Mouse (Mus musculus) thymus, postnatal 14 days (tissue): Measurements from ENCODE around the gene Tmem213.
A peak's percentile ranks its signal among the peaks of the same experiment; 100 is the strongest.

Source experiments
- DNase-seq: peaks from one replicate; pipeline ENCODE4 v3.0.0; 2021

Tmem213 gene

DNA sequence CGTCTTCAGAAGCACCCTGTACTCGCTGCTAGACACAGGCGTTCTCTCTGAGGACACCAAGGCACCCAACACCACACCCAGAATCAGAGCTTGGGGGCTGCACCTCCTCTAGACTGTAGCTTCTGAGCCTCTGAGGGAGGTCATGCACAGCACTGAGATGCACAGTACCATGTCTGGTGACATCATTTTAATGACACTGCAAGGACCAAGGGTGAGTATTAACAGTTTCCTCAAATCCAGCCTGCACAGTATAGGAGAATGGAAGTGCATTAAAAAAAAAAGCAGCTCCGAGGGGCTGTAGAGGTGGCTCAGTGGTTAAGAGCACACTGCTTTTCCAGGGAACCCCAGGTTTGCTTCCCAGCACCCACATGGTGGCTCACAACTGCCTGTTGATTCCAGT is 50.5 kb downstream of the Tmem213 start:
- no peak for DNase-seq

- DNase-seq = peak; percentile 76
Observed at GRCm38 (mm10) chr6:38160102-38160501, 51.0 kb downstream of the Tmem213 start.

- no peak for DNase-seq
Observed at GRCm38 (mm10) chr6:38160556-38160955, 51.5 kb downstream of the Tmem213 start.

DNA sequence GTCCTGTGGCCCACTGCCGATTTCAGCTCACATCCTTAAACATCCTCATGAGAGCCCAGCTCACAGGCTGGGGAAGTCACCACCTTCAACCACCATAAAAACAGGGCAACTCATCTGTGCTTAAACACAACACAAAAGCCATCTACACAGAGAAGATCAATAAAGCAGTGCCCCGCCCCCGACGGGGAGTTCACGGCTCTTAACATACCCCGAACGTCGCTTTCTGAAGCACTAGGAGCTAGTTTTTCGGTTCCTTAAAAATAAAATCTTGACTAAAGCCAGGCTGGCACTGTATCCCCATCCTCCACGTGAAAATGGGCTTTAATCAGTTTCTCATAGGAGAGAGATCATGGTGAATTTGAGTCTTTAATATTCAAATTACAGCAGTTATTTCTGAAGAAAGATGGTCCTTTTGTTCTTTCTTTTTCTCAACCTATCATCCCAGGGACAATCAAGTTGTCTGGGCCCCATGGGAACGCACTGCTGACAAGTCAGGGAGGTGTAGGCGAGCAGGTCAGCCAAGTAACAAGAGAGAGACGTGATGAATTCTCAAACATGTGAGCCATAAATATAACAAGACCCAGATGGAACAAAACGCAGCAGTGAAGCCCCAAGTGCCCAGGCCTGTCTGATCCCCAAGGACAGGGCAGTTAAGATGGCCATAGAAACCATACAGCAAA is 53.9 kb downstream of the Tmem213 start:
- no peak for DNase-seq

DNA sequence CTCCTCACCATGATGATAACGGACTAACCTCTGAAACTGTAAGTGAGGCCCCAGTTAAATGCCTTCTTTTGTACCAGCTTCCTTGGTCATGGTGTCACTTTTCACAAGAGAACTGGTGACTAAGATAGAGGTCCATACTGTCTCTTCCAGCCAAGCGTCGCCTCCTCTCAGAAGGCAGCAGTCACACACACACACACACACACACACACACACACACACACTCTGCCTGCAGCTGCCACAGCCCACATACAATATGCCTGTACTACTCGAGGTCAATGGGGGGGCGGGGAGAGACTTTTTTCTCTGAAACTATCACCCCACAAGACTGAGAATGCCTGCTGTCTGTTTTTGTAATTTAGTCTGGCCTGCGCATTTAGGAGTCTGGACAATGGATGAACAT is 55.6 kb downstream of the Tmem213 start:
- DNase-seq = no peak

GRCm38 (mm10) chr6:38165385-38165784 is 56.3 kb downstream of the Tmem213 start:
- no peak for DNase-seq
